Mouse (Mus musculus) forebrain, postnatal 0 days (tissue): ENCODE results near the gene Nynrin. TPM values are rescaled to one million over a fixed set of nuclear protein-coding genes. Genes with fewer than 3 reads are reported as not detected.

ENCODE experiments used
- ATAC-seq: fragments of 200-750 bp; cut with Nextera tagmentation; 2 replicates; pipeline ENCODE4 v1.8.0; 2017; ENCODE audit warnings: mild to moderate bottlenecking, moderate library complexity
- DNase-seq: peaks from one replicate; pipeline ENCODE4 v3.0.0-alpha.2; 2015
- H3K27ac ChIP-seq: fragments of 300-500 bp; sonication (generic); 2 replicates; pipeline ENCODE4 v1.5.1; 2014; ENCODE audit warnings: low read depth, mild to moderate bottlenecking, antibody characterized with exemption, low read length, moderate library complexity, mixed read lengths
- H3K27me3 ChIP-seq: fragments of 300-500 bp; sonication (generic); 2 replicates; pipeline ENCODE4 v1.6.1; 2014; ENCODE audit warnings: mild to moderate bottlenecking, low read length, mixed read lengths; ENCODE audit not compliant: insufficient read depth
- H3K36me3 ChIP-seq: fragments of 300-500 bp; sonication (generic); 2 replicates; pipeline ENCODE4 v1.6.1; 2014; ENCODE audit warnings: mild to moderate bottlenecking, moderate library complexity; ENCODE audit not compliant: insufficient read depth
- H3K4me1 ChIP-seq: fragments of 300-500 bp; sonication (generic); 2 replicates; pipeline ENCODE4 v1.6.1; 2014; ENCODE audit warnings: antibody characterized with exemption; ENCODE audit not compliant: insufficient read depth
- H3K4me2 ChIP-seq: fragments of 300-500 bp; sonication (generic); 2 replicates; pipeline ENCODE4 v1.6.1; 2014; ENCODE audit warnings: low read depth, mild to moderate bottlenecking, moderate library complexity
- H3K4me3 ChIP-seq: fragments of 300-500 bp; sonication (generic); 2 replicates; pipeline ENCODE4 v1.5.1; 2014; ENCODE audit warnings: low read depth, low read length, mixed read lengths
- H3K9ac ChIP-seq: fragments of 300-500 bp; sonication (generic); 2 replicates; pipeline ENCODE4 v1.6.1; 2014; ENCODE audit warnings: mild to moderate bottlenecking
- H3K9me3 ChIP-seq: fragments of 300-500 bp; sonication (generic); 2 replicates; pipeline ENCODE4 v1.6.1; 2016; ENCODE audit warnings: low read length
- CTCF ChIP-seq: sonication (generic); IDR thresholded peaks from 2 replicates; pipeline ENCODE4 v1.5.1; 2016; ENCODE audit warnings: antibody characterized with exemption, control low read depth, low read depth
- WGBS: fragments of 180-500 bp; shearing (Covaris S2); extraction: QIAGEN DNeasy Blood & Tissue Kit; methylation state at CpG from one replicate; pipeline ENCODE4 v1.1.7; 2014; 5-methylcytosine and 5-hydroxymethylcytosine counted together
- polyA plus RNA-seq: library from polyadenylated mRNA; unstranded; fragments of >200 nt; fragmentation: Nextera tagmentation; extraction: Ambion mirVana; gene quantifications from 2 replicates; pipeline ENCODE4 v1.2.1, GENCODE M21; 2015
- total RNA-seq: library from RNA; depleted of rRNA; stranded (reverse); fragments of >200 nt; gene quantifications from 2 replicates; pipeline ENCODE4 v1.2.3, GENCODE M21; 2014; rRNA removed

Nynrin gene
- total and polyA plus RNA-seq, 2 experiments from 2014 or later = 5.5 to 28.5 TPM

GRCm38 (mm10) chr14:55922475-55923232, 68.8 kb downstream of the Nynrin start:
- WGBS = 87% methylated on average over 7 of the region's 7 CpGs

More at GRCm38 (mm10) chr14:55922475-55923232, 68.8 kb downstream of the Nynrin start:
- Histone ChIP-seq H3K36me3 (no peaks in the 10 kb centered on the region), H3K4me3 (no peak overlapping the region), H3K4me1 (no peaks in the 10 kb centered on the region), H3K9me3 (no peaks in the 10 kb centered on the region), H3K27ac (no peak overlapping the region), H3K27me3 (no peaks in the 10 kb centered on the region), H3K9ac (no peak overlapping the region), H3K4me2 (no peak overlapping the region)
- TF ChIP-seq CTCF = no peak
- ATAC-seq = no peak
- DNase-seq = no peak

Other genes starting within 250 kb of the Nynrin start
- gene Rec8, start 236.0 kb upstream of the Nynrin start, total RNA-seq = 8.5 and 9.2 TPM in 2 replicates
- gene Rec8, start 236.0 kb upstream of the Nynrin start, polyA plus RNA-seq = 5.9 and 7.2 TPM in 2 replicates
- 79.8 and 92.0 TPM in 2 replicates for gene Ipo4, start 218.1 kb upstream of the Nynrin start, total RNA-seq
- 82.4 and 90.9 TPM in 2 replicates for gene Ipo4, start 218.1 kb upstream of the Nynrin start, polyA plus RNA-seq
- gene Gm49378, start 216.1 kb upstream of the Nynrin start, total RNA-seq = 2.1 and 6.4 TPM in 2 replicates
- 0.97 and 1.0 TPM in 2 replicates for gene Gm49378, start 216.1 kb upstream of the Nynrin start, polyA plus RNA-seq
- 26.5 and 33.4 TPM in 2 replicates for gene Tm9sf1, start 210.2 kb upstream of the Nynrin start, total RNA-seq
- 36.0 and 48.4 TPM in 2 replicates for gene Tm9sf1, start 210.2 kb upstream of the Nynrin start, polyA plus RNA-seq
- gene Tssk4, start 203.8 kb upstream of the Nynrin start, total RNA-seq = 0.43 and 0.46 TPM in 2 replicates
- gene Tssk4, start 203.8 kb upstream of the Nynrin start, polyA plus RNA-seq = 0.22 and 0.23 TPM in 2 replicates
- gene Mdp1, start 193.5 kb upstream of the Nynrin start, total RNA-seq = 50.8 and 51.5 TPM in 2 replicates
- 60.0 and 63.5 TPM in 2 replicates for gene Mdp1, start 193.5 kb upstream of the Nynrin start, polyA plus RNA-seq
- gene Gmpr2, start 182.1 kb upstream of the Nynrin start, total RNA-seq = 19.9 and 26.9 TPM in 2 replicates
- 37.3 and 40.9 TPM in 2 replicates for gene Gmpr2, start 182.1 kb upstream of the Nynrin start, polyA plus RNA-seq
- gene Nedd8, start 181.9 kb upstream of the Nynrin start, total RNA-seq = 132 and 192 TPM in 2 replicates
- gene Nedd8, start 181.9 kb upstream of the Nynrin start, polyA plus RNA-seq = 593 and 742 TPM in 2 replicates
- gene Tinf2, start 172.2 kb upstream of the Nynrin start, total RNA-seq = 16.9 and 26.3 TPM in 2 replicates
- 18.8 and 21.5 TPM in 2 replicates for gene Tinf2, start 172.2 kb upstream of the Nynrin start, polyA plus RNA-seq
- 0.05 and 0.15 TPM in 2 replicates for gene Tgm1, start 140.1 kb upstream of the Nynrin start, total RNA-seq
- gene Tgm1, start 140.1 kb upstream of the Nynrin start, polyA plus RNA-seq = 0.15 and 0.21 TPM in 2 replicates
- 72.8 and 73.3 TPM in 2 replicates for gene Rabggta, start 131.7 kb upstream of the Nynrin start, total RNA-seq
- gene Rabggta, start 131.7 kb upstream of the Nynrin start, polyA plus RNA-seq = 49.4 and 56.9 TPM in 2 replicates
- 70.4 and 83.8 TPM in 2 replicates for gene Dhrs1, start 108.3 kb upstream of the Nynrin start, total RNA-seq
- gene Dhrs1, start 108.3 kb upstream of the Nynrin start, polyA plus RNA-seq = 83.3 and 86.0 TPM in 2 replicates
- gene Nop9, start 108.3 kb upstream of the Nynrin start, total RNA-seq = 23.3 and 34.7 TPM in 2 replicates
- gene Nop9, start 108.3 kb upstream of the Nynrin start, polyA plus RNA-seq = 21.4 and 25.6 TPM in 2 replicates
- 0.23 and 0.43 TPM in 2 replicates for gene Cideb, start 95.6 kb upstream of the Nynrin start, total RNA-seq
- 0.20 and 0.54 TPM in 2 replicates for gene Cideb, start 95.6 kb upstream of the Nynrin start, polyA plus RNA-seq
- 0.38 TPM in 2 replicates for gene Ltb4r2, start 92.6 kb upstream of the Nynrin start, total RNA-seq
- 0.65 and 1.1 TPM in 2 replicates for gene Ltb4r2, start 92.6 kb upstream of the Nynrin start, polyA plus RNA-seq
- 0.38 and 0.48 TPM in 2 replicates for gene Ltb4r1, start 88.0 kb upstream of the Nynrin start, total RNA-seq
- gene Ltb4r1, start 88.0 kb upstream of the Nynrin start, polyA plus RNA-seq = 0.90 and 0.99 TPM in 2 replicates
- gene Adcy4, start 69.9 kb upstream of the Nynrin start, total RNA-seq = 1.6 and 3.6 TPM in 2 replicates
- 1.6 and 1.7 TPM in 2 replicates for gene Adcy4, start 69.9 kb upstream of the Nynrin start, polyA plus RNA-seq
- 0.46 and 0.90 TPM in 2 replicates for gene Ripk3, start 65.1 kb upstream of the Nynrin start, total RNA-seq
- gene Ripk3, start 65.1 kb upstream of the Nynrin start, polyA plus RNA-seq = 0.86 and 2.0 TPM in 2 replicates
- 6.0 and 11.9 TPM in 2 replicates for gene Nfatc4, start 30.9 kb upstream of the Nynrin start, total RNA-seq
- gene Nfatc4, start 30.9 kb upstream of the Nynrin start, polyA plus RNA-seq = 3.2 and 3.9 TPM in 2 replicates
- gene Cbln3, start 30.4 kb downstream of the Nynrin start, total RNA-seq = 0.29 and 0.46 TPM in 2 replicates
- gene Cbln3, start 30.4 kb downstream of the Nynrin start, polyA plus RNA-seq = 0.24 and 0.33 TPM in 2 replicates
- 13.6 and 20.0 TPM in 2 replicates for gene Khnyn, start 30.9 kb downstream of the Nynrin start, total RNA-seq
- 3.2 and 5.3 TPM in 2 replicates for gene Khnyn, start 30.9 kb downstream of the Nynrin start, polyA plus RNA-seq
- 96.2 and 103 TPM in 2 replicates for gene Sdr39u1, start 46.3 kb downstream of the Nynrin start, total RNA-seq
- 131 and 132 TPM in 2 replicates for gene Sdr39u1, start 46.3 kb downstream of the Nynrin start, polyA plus RNA-seq
- 0.76 and 2.6 TPM in 2 replicates for gene Cma1, start 90.7 kb downstream of the Nynrin start, total RNA-seq
- gene Cma1, start 90.7 kb downstream of the Nynrin start, polyA plus RNA-seq = 3.7 and 4.4 TPM in 2 replicates
- not detected in 2 replicates for gene Cma2, start 97.0 kb downstream of the Nynrin start, total RNA-seq
- not detected in 2 replicates for gene Cma2, start 97.0 kb downstream of the Nynrin start, polyA plus RNA-seq
- not detected in 2 replicates for gene Mcpt1, start 164.0 kb downstream of the Nynrin start, total RNA-seq
- gene Mcpt1, start 164.0 kb downstream of the Nynrin start, polyA plus RNA-seq = not detected in 2 replicates
- not detected in 2 replicates for gene Mcpt9, start 176.5 kb downstream of the Nynrin start, total RNA-seq
- gene Mcpt9, start 176.5 kb downstream of the Nynrin start, polyA plus RNA-seq = not detected in 2 replicates
- not detected in 2 replicates for gene Mcpt2, start 188.0 kb downstream of the Nynrin start, total RNA-seq
- not detected in 2 replicates for gene Mcpt2, start 188.0 kb downstream of the Nynrin start, polyA plus RNA-seq
- gene Mcpt4, start 208.3 kb downstream of the Nynrin start, total RNA-seq = 0.46 TPM in 1 of 2 replicates, not detected in the other
- gene Mcpt4, start 208.3 kb downstream of the Nynrin start, polyA plus RNA-seq = 0.36 TPM in 1 of 2 replicates, not detected in the other
- gene Mcpt8, start 231.3 kb downstream of the Nynrin start, total RNA-seq = not detected in 2 replicates
- not detected in 2 replicates for gene Mcpt8, start 231.3 kb downstream of the Nynrin start, polyA plus RNA-seq
- gene Ctsg, start 248.6 kb downstream of the Nynrin start, total RNA-seq = 0.92 TPM in 1 of 2 replicates, not detected in the other
- gene Ctsg, start 248.6 kb downstream of the Nynrin start, polyA plus RNA-seq = 0.41 TPM in 1 of 2 replicates, not detected in the other